Mouse (Mus musculus) myocyte (in vitro differentiated cells): ENCODE data around the gene Lrrc46.

Experiments
- CEBPB ChIP-seq: IDR thresholded peaks from 2 replicates; pipeline ENCODE4 v1.6.1; 2011; ENCODE audit warnings: mild to moderate bottlenecking, moderate library complexity; ENCODE audit not compliant: poor library complexity, insufficient read depth, severe bottlenecking
- E2F4 ChIP-seq: IDR thresholded peaks from one replicate; pipeline ENCODE4 v1.6.1; 2011; ENCODE audit warnings: mild to moderate bottlenecking, control low read depth, moderate library complexity; ENCODE audit not compliant: insufficient read depth
- MAX ChIP-seq: IDR thresholded peaks from one replicate; pipeline ENCODE4 v1.6.1; 2011; ENCODE audit warnings: low read depth, mild to moderate bottlenecking, control low read depth
- MYOD1 ChIP-seq, 3 experiments: IDR thresholded peaks; one replicate each; pipeline ENCODE4 v1.6.1; 2011; ENCODE audit warnings: control low read depth in 2 of 3, low read depth in 2 of 3, mild to moderate bottlenecking in 2 of 3, moderate library complexity in 1 of 3; ENCODE audit not compliant: insufficient read length in 2 of 3, control insufficient read depth in 1 of 3
- MYOG ChIP-seq, 3 experiments: IDR thresholded peaks; one replicate each; pipeline ENCODE4 v1.6.1; 2011; ENCODE audit warnings: control low read depth in 2 of 3, low read depth in 2 of 3, mild to moderate bottlenecking in 2 of 3; ENCODE audit not compliant: insufficient read length in 2 of 3, control insufficient read depth in 1 of 3, insufficient read depth in 1 of 3
- POLR2A ChIP-seq: IDR thresholded peaks from one replicate; pipeline ENCODE4 v1.6.1; 2011; ENCODE audit warnings: low read depth, mild to moderate bottlenecking, control low read depth, moderate library complexity; ENCODE audit not compliant: insufficient read length
- POLR2AphosphoS2 ChIP-seq: IDR thresholded peaks from one replicate; pipeline ENCODE4 v1.6.1; 2011; ENCODE audit warnings: low read depth, control low read depth; ENCODE audit not compliant: insufficient read length
- REST ChIP-seq: IDR thresholded peaks from one replicate; pipeline ENCODE4 v1.6.1; 2011; ENCODE audit warnings: mild to moderate bottlenecking, control low read depth, moderate library complexity; ENCODE audit not compliant: insufficient read depth, insufficient read length
- USF1 ChIP-seq: IDR thresholded peaks from one replicate; pipeline ENCODE4 v1.6.1; 2011; ENCODE audit warnings: low read depth, mild to moderate bottlenecking, control low read depth, moderate library complexity

DNA sequence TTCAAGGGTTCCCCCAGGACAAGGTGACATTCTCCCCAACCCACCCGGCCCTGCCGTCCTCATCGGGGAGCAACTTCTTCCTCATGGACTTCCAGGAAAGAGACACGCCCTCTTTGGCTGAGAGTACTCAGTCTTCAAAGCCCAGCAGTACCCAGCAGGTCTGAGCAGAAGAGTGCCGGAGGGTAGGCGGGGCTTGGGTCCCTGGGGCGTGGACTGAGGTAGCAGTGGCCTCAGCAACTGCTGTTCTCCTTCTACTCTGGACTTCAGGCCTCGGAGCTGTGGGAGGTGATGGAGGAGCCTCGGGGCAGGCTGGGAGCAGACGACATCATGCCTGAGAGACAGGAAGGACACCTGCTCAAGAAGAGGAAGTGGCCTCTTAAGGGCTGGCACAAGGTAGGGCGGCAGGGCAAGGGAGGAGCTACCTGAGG is 11.0 kb upstream of the Lrrc46 start:
- TF ChIP-seq POLR2A (no peak), MAX (no peak), CEBPB (no peak), E2F4 (no peak), REST (no peak), MYOG (IDR thresholded peaks at IDR 0.05; ENCODE audit: control insufficient read depth in 1 of 3, insufficient read depth in 1 of 3, insufficient read length in 2 of 3, low read depth in 2 of 3) (no peak), USF1 (no peak), POLR2AphosphoS2 (no peak), MYOD1 (IDR thresholded peaks at IDR 0.05; ENCODE audit: control insufficient read depth in 1 of 3, insufficient read length in 2 of 3, low read depth in 2 of 3) (no peak)
